Mouse (Mus musculus): ENCODE results near the gene Baiap3. TPM values are rescaled to one million over a fixed set of nuclear protein-coding genes. Genes with fewer than 3 reads are reported as not detected.
A peak's percentile ranks its signal among the peaks of the same experiment; 100 is the strongest.
"Not testable (repeated sequence)": the region's sequence is repeated elsewhere in the genome, so short reads cannot be mapped to it uniquely, and the experiment has no call there.

Gene Baiap3
- polyA plus RNA-seq, 1 experiment from 2014 or later = 8.7 TPM

DNA sequence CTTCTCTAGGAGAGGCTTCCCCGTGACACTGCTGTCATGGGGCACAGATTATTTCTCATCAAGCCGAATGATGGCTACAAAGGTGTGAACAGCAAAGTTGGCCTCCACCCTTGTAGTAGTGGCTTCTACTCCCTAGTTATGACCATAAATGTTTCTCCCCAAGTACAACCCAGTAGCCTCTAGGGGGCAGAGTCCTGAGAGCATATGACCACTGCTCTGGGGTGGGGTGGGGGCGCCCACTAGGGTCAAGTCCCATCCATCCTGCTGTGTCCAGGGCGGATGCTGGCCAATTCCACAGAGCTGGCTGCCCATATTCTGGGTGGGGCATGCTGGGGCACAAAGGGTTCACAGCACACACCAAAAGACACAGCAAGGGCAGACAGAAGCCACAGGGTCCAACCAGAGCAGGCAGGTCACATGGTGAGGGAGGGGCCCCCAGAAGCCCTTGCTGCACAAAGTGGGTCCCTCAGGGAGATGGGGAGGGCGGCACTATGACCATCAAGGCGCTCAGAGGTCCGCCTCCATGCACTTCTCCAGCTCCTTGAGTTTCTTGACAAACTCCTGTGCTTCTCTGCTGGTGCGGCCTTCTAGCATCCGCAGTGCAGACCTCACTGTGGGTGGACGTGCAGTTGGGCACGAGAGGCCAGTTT, 12.9 kb downstream of the Baiap3 start:
- H3K36me3 ChIP-seq = peaks cover 47% of the 10 kb centered on the region
- 92% methylated on average over 11 of the region's 11 CpGs for WGBS

DNA sequence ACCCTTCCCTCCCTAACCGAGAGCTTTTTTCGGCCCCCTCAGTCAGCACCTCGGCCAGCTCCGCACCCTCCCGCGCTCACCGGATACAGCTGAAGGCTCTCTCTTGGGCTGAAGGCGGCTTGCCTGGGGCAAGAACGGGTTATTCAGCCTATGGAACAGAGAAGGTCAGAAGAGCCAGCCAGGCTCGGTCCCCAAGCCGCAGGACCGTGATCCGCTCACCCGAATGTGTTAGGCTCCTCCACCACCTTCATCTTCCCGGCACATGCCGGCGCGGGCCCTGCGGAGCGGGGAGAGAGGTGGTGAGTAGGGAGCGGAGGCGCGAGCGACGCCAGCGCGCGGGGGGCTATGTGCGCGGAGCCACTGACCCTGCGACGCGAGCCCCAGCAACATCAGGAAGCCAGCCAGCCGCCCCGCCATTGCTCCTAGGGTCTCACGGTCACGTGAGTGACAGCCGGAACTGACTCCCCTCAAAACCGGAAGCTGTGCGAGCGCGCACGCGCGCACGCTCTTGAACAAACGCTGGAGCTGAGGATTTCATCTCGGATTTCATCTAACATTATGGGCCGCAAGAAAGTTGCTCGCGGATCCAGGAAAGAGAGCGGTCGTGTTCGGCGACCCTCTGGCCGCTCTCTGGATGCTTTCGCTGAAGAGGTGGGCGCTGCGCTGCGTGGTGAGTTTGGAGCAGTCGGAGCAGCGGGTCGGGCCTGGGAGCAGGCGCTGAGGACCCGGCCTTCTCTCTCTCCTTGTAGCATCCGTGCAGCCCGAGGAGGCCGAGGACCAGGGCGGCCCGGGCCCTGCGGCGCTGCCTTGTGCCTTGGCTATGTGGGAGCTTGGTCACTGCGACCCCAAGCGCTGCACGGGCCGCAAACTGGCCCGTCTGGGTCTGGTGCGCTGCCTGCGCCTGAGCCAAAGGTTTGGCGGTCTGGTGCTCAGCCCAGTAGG, 16.2 kb downstream of the Baiap3 start, which contains the start of the genes Gnptg and Tsr3:
TSS of gene Gnptg (minus strand) at position 430 of the 942 bp plus-strand sequence.
TSS of gene Tsr3 (plus strand) at position 476 of the 942 bp plus-strand sequence.
- no peaks in the 10 kb centered on the region for H3K9me3 ChIP-seq
- WGBS = under 1% methylated on average over 79 of the region's 80 CpGs
- H3K4me3 ChIP-seq (replicated peaks) = peak within 1 kb of the TSS; percentile 99
- peak within 1 kb of the TSS; percentile 99 for H3K4me2 ChIP-seq (replicated peaks)
- H3K27me3 ChIP-seq = no peaks in the 10 kb centered on the region
- peaks cover 54% of the 10 kb centered on the region for H3K36me3 ChIP-seq
- H3K4me1 ChIP-seq (replicated peaks) = peaks cover 29% of the 10 kb centered on the region
- H3K27ac ChIP-seq = peak within 1 kb of the TSS; percentile 79
- ATAC-seq = peak; percentile 87
- H3K9ac ChIP-seq (replicated peaks) = peak within 1 kb of the TSS; percentile 99

More for the DNA sequence above, 12.9 kb downstream of the Baiap3 start:
- H3K27ac ChIP-seq = no peak overlapping the region
- ATAC-seq = no peak
- no peak overlapping the region for H3K4me2 ChIP-seq (replicated peaks)
- no peak overlapping the region for H3K9ac ChIP-seq (replicated peaks)
- H3K27me3 ChIP-seq = no peaks in the 10 kb centered on the region
- H3K9me3 ChIP-seq = no peaks in the 10 kb centered on the region
- peaks cover 22% of the 10 kb centered on the region for H3K4me1 ChIP-seq (replicated peaks)
- no peak overlapping the region for H3K4me3 ChIP-seq (replicated peaks)

DNA sequence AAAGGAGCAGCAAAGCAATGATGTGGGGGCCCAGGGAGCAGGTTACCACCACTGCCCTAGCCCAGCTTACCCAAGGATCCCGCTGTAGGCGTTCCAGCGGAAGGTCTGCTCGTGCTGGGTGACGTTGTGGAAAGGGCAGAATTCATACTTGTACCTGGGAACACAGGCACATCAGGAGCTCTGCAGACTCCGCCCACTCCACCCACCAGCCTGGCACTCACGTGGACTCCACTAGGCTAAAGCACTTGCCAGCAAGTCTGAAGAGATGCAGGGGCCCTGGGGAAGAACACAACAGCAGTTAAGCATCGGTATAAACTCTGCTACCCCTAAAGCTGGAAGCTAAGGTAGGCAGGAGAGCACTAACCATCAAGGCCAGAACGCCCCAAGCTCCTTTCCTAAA, 20.5 kb downstream of the Baiap3 start:
- WGBS = 86% methylated on average over 9 of the region's 9 CpGs
- ATAC-seq = no peak
- Histone ChIP-seq H3K27ac (no peak overlapping the region), H3K36me3 (peaks cover 37% of the 10 kb centered on the region), H3K4me3 (replicated peaks) (no peak overlapping the region), H3K27me3 (no peaks in the 10 kb centered on the region), H3K9ac (replicated peaks) (no peak overlapping the region), H3K4me1 (replicated peaks) (peaks cover 18% of the 10 kb centered on the region), H3K4me2 (replicated peaks) (no peak overlapping the region), H3K9me3 (no peaks in the 10 kb centered on the region)

DNA sequence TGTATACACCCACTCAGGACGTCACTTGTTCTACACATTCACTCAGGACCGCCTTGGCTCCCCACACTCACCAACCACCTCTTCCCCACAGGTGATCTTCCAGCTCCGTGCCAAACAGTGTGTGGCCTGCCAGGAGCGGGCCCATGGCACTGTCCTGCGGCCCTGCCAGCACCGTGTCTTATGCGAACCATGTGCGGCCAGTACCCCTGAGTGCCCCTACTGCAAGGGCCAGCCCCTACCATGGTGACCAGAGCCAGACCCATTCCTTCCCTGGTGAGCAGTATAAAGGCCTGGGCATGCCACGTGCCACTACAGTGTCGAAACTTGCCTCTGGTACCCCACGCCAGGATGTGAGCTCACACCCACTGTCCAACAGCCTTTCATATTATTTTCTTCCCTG, 24.5 kb downstream of the Baiap3 start:
- H3K27ac ChIP-seq; H3K27me3 ChIP-seq; H3K9me3 ChIP-seq; H3K4me3 ChIP-seq (replicated peaks); H3K4me2 ChIP-seq (replicated peaks); H3K9ac ChIP-seq (replicated peaks); H3K4me1 ChIP-seq (replicated peaks): not testable (repeated sequence)
- H3K36me3 ChIP-seq = peaks cover 54% of the 10 kb centered on the region
- peak; percentile 73 for ATAC-seq
- WGBS = 92% methylated on average over 4 of the region's 11 CpGs

DNA sequence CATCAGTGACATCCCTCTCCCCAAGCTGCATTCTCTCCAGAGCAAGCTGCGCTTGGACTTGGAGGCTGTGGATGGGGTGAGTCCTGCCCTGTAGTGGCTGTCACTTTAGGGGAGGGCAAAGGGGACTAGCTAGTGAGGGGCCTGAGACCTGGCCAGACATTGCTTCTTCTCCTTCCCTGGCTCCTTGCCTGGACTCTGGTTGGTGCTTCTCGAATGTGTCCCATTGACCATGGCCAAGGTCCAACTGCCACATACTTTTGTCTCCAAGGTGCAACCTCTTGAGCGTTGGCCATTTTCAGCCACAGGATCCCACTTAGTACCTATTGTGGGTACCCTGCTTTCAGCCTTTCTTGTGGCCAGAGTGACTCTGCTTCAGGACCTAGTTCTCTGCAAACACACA, 25.5 kb downstream of the Baiap3 start:
- no peaks in the 10 kb centered on the region for H3K27me3 ChIP-seq
- no peaks in the 10 kb centered on the region for H3K4me1 ChIP-seq (replicated peaks)
- no peak overlapping the region for H3K4me3 ChIP-seq (replicated peaks)
- H3K4me2 ChIP-seq (replicated peaks) = no peak overlapping the region
- no peak overlapping the region for H3K27ac ChIP-seq
- peaks cover 51% of the 10 kb centered on the region for H3K36me3 ChIP-seq
- no peak overlapping the region for H3K9ac ChIP-seq (replicated peaks)
- ATAC-seq = no peak
- WGBS = 96% methylated on average over 3 of the region's 3 CpGs
- no peaks in the 10 kb centered on the region for H3K9me3 ChIP-seq

DNA sequence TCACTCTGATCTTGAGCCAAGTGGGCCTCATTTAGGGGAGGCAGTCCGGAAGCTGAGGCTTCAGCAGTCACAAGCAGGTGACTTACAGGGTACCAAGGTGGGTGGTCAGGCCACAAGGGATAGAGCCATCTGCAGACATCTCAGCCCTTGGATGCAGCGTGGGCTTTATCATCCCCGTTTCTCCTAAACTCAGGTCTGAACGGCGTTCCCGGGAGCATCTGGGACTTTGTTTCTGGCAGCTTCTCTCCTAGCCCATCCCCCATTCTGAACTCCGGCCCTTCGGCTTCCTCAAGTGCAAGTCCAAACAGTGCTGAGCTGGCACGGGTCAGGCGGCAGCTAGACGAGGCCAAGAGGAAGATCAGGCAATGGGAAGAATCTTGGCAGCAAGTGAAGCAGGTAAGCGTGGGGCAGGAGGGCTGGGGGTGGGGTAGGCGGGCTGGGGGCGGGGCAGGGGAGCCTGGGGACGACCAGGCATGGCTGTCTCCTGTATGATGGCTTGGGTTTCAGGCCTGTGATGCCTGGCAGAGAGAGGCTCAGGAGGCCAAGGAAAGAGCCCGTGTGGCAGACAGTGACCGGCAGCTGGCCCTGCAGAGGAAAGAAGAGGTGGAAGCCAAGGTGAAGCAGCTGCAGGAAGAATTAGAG, 26.0 kb downstream of the Baiap3 start:
- 86% methylated on average over 14 of the region's 17 CpGs for WGBS
- peaks cover 47% of the 10 kb centered on the region for H3K36me3 ChIP-seq
- not testable (repeated sequence) for H3K27me3 ChIP-seq; H3K4me3 ChIP-seq (replicated peaks); H3K4me2 ChIP-seq (replicated peaks); H3K9me3 ChIP-seq; ATAC-seq; H3K4me1 ChIP-seq (replicated peaks); H3K9ac ChIP-seq (replicated peaks); H3K27ac ChIP-seq

DNA sequence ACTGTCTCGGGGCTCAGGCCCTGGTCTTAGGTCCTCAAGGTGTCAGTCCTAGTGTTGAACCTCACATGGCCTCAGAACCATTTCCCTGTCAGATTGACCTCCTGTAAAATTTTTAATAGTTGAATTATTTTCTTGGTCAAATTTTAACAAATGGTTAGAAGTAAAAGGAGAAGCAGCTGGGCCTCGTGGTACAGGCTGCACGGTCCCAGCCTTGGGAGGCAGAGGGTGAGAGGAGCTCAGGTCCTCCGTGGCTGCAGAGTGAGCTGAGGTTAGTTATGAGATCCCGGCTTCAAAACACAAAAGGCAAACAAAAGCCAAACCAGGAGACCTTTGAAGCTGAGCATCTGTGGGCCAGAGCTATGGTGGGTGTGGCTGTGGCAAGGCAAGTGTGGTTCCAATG, 28.2 kb downstream of the Baiap3 start:
- no peak for ATAC-seq
- WGBS = 87% methylated on average over 5 of the region's 5 CpGs
- H3K4me2 ChIP-seq (replicated peaks) = no peak overlapping the region
- H3K4me3 ChIP-seq (replicated peaks) = no peak overlapping the region
- no peak overlapping the region for H3K9ac ChIP-seq (replicated peaks)
- no peaks in the 10 kb centered on the region for H3K9me3 ChIP-seq
- H3K27me3 ChIP-seq = no peaks in the 10 kb centered on the region
- H3K36me3 ChIP-seq = peaks cover 38% of the 10 kb centered on the region
- no peak overlapping the region for H3K27ac ChIP-seq
- no peaks in the 10 kb centered on the region for H3K4me1 ChIP-seq (replicated peaks)

DNA sequence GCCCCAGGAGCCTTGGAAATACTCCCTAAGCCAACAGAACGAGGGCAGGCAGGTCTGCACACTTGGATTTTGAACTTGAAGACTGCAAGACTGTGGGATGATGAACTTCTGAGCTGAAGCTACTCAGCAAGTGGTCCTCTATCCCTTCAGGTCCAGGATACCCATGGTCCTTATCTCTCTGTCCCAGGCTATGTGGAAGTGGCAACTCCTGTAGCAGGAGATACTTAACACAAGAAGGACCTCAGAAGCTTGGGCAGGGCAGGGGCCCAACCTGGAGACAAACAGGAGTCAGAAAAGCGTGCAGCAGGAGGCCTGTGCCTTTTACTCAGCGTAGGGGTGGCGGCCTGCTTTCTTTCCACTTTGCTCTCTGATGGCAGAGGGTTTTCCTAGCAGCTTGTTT, 30.5 kb downstream of the Baiap3 start:
- Histone ChIP-seq H3K9me3 (no peaks in the 10 kb centered on the region), H3K36me3 (peaks cover 29% of the 10 kb centered on the region), H3K4me1 (replicated peaks) (peaks cover 16% of the 10 kb centered on the region), H3K27ac (no peak overlapping the region), H3K9ac (replicated peaks) (no peak overlapping the region), H3K4me2 (replicated peaks) (no peak overlapping the region), H3K4me3 (replicated peaks) (no peak overlapping the region), H3K27me3 (no peaks in the 10 kb centered on the region)
- ATAC-seq = no peak
- 84% methylated on average over 4 of the region's 4 CpGs for WGBS

DNA sequence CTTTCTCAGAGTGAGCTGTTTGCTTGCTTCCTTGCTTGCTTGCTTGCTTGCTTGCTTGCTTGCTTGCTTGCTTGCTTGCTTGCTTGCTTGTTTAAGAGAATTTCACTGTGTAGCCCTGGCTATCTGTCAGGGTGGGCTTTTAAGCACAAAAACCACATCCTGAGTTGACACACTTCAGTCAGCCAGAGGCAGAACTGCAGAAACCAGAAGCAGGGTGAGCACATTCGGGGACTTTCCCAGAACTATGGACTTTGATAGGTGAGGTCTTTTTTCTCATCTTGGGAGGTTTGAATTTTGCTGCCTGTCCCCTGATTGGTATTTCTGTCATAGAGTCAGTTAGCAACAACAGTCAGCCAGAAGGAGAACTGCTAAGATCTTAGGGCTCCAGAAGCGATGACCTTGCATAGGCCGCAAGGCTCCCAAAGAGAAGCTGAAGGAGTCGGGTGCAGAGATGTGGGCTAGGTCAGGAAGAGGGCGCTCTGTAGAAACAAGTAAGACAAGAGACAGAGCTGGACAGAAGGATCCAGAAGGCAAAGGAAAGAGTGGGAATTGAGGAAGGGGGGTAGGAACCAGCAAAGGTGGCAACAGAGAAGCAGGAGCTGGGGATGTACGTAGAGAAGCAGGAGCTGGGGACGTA, 31.5 kb downstream of the Baiap3 start:
- ATAC-seq = no peak
- WGBS = 87% methylated on average over 7 of the region's 7 CpGs
- H3K9me3 ChIP-seq = no peaks in the 10 kb centered on the region

DNA sequence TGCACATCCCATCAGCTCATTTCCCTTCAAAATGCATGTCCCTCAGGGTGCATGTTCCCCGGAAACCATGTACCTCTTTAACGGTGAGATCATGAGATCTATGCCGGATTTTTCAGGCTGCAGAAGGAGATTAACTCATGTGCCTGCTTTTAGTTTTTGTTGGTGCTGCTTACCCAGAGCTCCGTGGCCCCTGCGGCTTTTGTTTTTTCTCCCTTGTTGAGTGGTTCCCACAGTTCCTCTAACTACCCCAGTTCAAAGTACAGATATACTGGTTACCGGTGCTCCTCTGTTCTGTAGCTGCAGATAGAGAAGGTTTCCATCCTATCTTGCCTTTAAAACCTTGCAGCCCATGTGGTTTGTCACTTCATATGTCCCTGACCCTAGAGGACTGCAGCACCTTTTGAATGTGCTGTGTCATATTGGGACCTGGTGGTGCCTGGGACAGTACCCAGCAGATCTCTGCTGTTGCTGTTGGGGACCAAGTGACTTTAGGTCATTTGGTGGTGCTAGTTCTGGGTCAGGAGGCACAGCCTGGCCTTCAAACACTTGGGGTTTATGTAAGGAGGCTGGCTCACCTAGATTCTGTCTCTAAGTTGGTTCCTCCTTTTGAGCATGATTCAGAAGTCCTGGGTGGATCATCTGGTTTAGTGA, 33.1 kb downstream of the Baiap3 start:
- H3K4me2 ChIP-seq (replicated peaks) = peak overlapping the region; percentile 65
- no peaks in the 10 kb centered on the region for H3K27me3 ChIP-seq
- 40% methylated on average over 6 of the region's 6 CpGs for WGBS
- no peak for ATAC-seq
- peak overlapping the region; percentile 32 for H3K4me3 ChIP-seq (replicated peaks)
- peaks cover 16% of the 10 kb centered on the region for H3K4me1 ChIP-seq (replicated peaks)
- peak overlapping the region; percentile 35; the same call in 1 of the 2 replicates for H3K27ac ChIP-seq
- H3K9me3 ChIP-seq = no peaks in the 10 kb centered on the region
- no peak overlapping the region; the same call in 1 of the 2 replicates for H3K9ac ChIP-seq (replicated peaks)
- peaks cover 33% of the 10 kb centered on the region for H3K36me3 ChIP-seq

More for the DNA sequence above, 31.5 kb downstream of the Baiap3 start:
- Histone ChIP-seq H3K4me3 (replicated peaks) (no peak overlapping the region), H3K4me1 (replicated peaks) (peaks cover 16% of the 10 kb centered on the region), H3K27me3 (no peaks in the 10 kb centered on the region), H3K4me2 (replicated peaks) (no peak overlapping the region), H3K27ac (no peak overlapping the region), H3K36me3 (peaks cover 31% of the 10 kb centered on the region), H3K9ac (replicated peaks) (no peak overlapping the region)

DNA sequence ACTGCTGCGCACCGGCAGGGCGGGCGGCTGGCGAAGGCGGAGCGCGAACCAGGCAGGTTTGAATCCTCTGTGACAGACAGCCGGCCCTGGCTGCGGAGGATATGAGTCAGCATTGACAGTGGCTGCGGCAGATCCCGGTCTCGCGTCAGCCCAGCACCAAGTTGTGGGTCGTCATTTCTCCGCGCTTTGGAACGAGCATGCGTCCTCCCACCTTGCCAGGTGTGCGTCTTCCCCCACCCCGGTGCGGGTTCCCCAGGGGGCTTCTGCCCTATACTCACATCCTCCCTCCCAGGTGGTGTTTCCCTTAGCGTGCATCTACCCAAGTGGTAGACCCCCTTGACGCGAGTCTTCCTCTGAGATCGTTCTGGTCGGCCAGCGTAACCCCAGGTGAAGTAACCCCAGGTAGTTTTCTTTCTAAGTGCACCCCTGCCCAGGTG, 33.6 kb downstream of the Baiap3 start:
- H3K27me3 ChIP-seq; H3K9me3 ChIP-seq; H3K9ac ChIP-seq (replicated peaks): not testable (repeated sequence)
- Histone ChIP-seq H3K27ac (peak overlapping the region; percentile 35; the same call in 1 of the 2 replicates), H3K4me1 (replicated peaks) (peaks cover 16% of the 10 kb centered on the region), H3K4me2 (replicated peaks) (peak overlapping the region; percentile 65), H3K4me3 (replicated peaks) (peak overlapping the region; percentile 41), H3K36me3 (peaks cover 37% of the 10 kb centered on the region)
- WGBS = 10% methylated on average over 17 of the region's 28 CpGs
- peak; percentile 91 for ATAC-seq

All from midbrain, embryonic 13.5 days (tissue).